Mouse (Mus musculus) kidney, postnatal 0 days (tissue): ENCODE measurements at regions not wholly inside any gene's neighbourhood (a gene's known extent, or its start where the extent isn't known, plus 50 kb on each side); places are given as distances from the start of the nearest gene placed in this dataset.
"Not testable (repeated sequence)": the region's sequence is repeated elsewhere in the genome, so short reads cannot be mapped to it uniquely, and the experiment has no call there.

Source experiments
- ATAC-seq: fragments of 200-750 bp; cut with Nextera tagmentation; replicated peaks from 2 replicates; pipeline ENCODE4 v1.8.0; 2017; ENCODE audit warnings: low read depth, moderate number of reproducible peaks, moderate TSS enrichment, moderate library complexity; ENCODE audit not compliant: low FRiP score
- DNase-seq: peaks from one replicate; pipeline ENCODE4 v3.0.0-alpha.2; 2016; ENCODE audit warnings: low spot score
- H3K27ac ChIP-seq: fragments of 300-500 bp; sonication (generic); 2 replicates; pipeline ENCODE4 v1.5.1; 2014; ENCODE audit warnings: mild to moderate bottlenecking
- H3K27me3 ChIP-seq: fragments of 300-500 bp; sonication (generic); 2 replicates; pipeline ENCODE4 v1.6.1; 2014; ENCODE audit warnings: low read length, mixed read lengths; ENCODE audit not compliant: insufficient read depth
- H3K36me3 ChIP-seq: fragments of 300-500 bp; sonication (generic); 2 replicates; pipeline ENCODE4 v1.6.1; 2014; ENCODE audit warnings: low read length, mixed read lengths; ENCODE audit not compliant: insufficient read depth
- H3K4me1 ChIP-seq: fragments of 300-500 bp; sonication (generic); replicated peaks from 2 replicates; pipeline ENCODE4 v1.6.1; 2014; ENCODE audit warnings: antibody characterized with exemption, low read length, mixed read lengths; ENCODE audit not compliant: insufficient read depth
- H3K4me2 ChIP-seq: fragments of 300-500 bp; sonication (generic); 2 replicates; pipeline ENCODE4 v1.6.1; 2014; ENCODE audit warnings: mild to moderate bottlenecking, low read length, moderate library complexity, mixed read lengths
- H3K4me3 ChIP-seq: fragments of 300-500 bp; sonication (generic); replicated peaks from 2 replicates; pipeline ENCODE4 v1.5.1; 2014; ENCODE audit warnings: low read depth, low read length
- H3K9ac ChIP-seq: fragments of 300-500 bp; sonication (generic); 2 replicates; pipeline ENCODE4 v1.6.1; 2014; ENCODE audit warnings: low read depth, low read length
- H3K9me3 ChIP-seq: fragments of 300-500 bp; sonication (generic); replicated peaks from 2 replicates; pipeline ENCODE4 v1.6.1; 2016; ENCODE audit warnings: low read length, inconsistent platforms, mixed read lengths
- CTCF ChIP-seq: IDR thresholded peaks from 2 replicates; pipeline ENCODE4 v1.5.1; 2016; ENCODE audit warnings: antibody characterized with exemption, low read depth, mild to moderate bottlenecking, moderate library complexity
- WGBS: fragments of 180-500 bp; shearing (Covaris S2); extraction: QIAGEN DNeasy Blood & Tissue Kit; methylation state at CpG from one replicate; pipeline ENCODE4 v1.1.7; 2014; 5-methylcytosine and 5-hydroxymethylcytosine counted together

GRCm38 (mm10) chr3:7013516-7013915, 393.3 kb upstream of the 1700008P02Rik start:
- Histone ChIP-seq H3K4me3 (no peak overlapping the region), H3K27me3 (no peaks in the 10 kb centered on the region), H3K27ac (no peak overlapping the region), H3K4me2 (no peak overlapping the region), H3K9ac (no peak overlapping the region), H3K36me3 (no peaks in the 10 kb centered on the region), H3K9me3 (no peaks in the 10 kb centered on the region), H3K4me1 (no peaks in the 10 kb centered on the region)
- TF ChIP-seq CTCF: no peak
- no peak for ATAC-seq
- DNase-seq: no peak

GRCm38 (mm10) chr3:7010294-7011087, 390.2 kb upstream of the 1700008P02Rik start:
- peak; percentile 69 for TF ChIP-seq CTCF
- no peak overlapping the region for H3K4me2 ChIP-seq
- no peaks in the 10 kb centered on the region for H3K27me3 ChIP-seq
- no peak overlapping the region for H3K27ac ChIP-seq
- no peaks in the 10 kb centered on the region for H3K36me3 ChIP-seq
- H3K4me1 ChIP-seq: no peaks in the 10 kb centered on the region
- WGBS: 60% methylated on average over 7 of the region's 7 CpGs
- H3K9me3 ChIP-seq: no peaks in the 10 kb centered on the region
- ATAC-seq (no peak), DNase-seq (peak; percentile 52)
- H3K9ac ChIP-seq: no peak overlapping the region
- H3K4me3 ChIP-seq: no peak overlapping the region

- ATAC-seq (no peak), DNase-seq (no peak)
- H3K36me3 ChIP-seq: no peaks in the 10 kb centered on the region
- 82% methylated on average over 7 of the region's 7 CpGs for WGBS
- H3K27ac ChIP-seq: no peak overlapping the region
- no peaks in the 10 kb centered on the region for H3K9me3 ChIP-seq
- no peaks in the 10 kb centered on the region for H3K4me1 ChIP-seq
- H3K27me3 ChIP-seq: no peaks in the 10 kb centered on the region
- no peak overlapping the region for H3K9ac ChIP-seq
- no peak overlapping the region for H3K4me2 ChIP-seq
- no peak overlapping the region for H3K4me3 ChIP-seq
- TF ChIP-seq CTCF: no peak
Measured at GRCm38 (mm10) chr3:7008671-7009217, 388.5 kb upstream of the 1700008P02Rik start.

- Histone ChIP-seq H3K27ac (no peak overlapping the region), H3K36me3 (no peaks in the 10 kb centered on the region), H3K9ac (no peak overlapping the region), H3K9me3 (no peaks in the 10 kb centered on the region), H3K4me1 (no peaks in the 10 kb centered on the region), H3K4me2 (no peak overlapping the region), H3K4me3 (no peak overlapping the region), H3K27me3 (no peaks in the 10 kb centered on the region)
- DNase-seq (no peak), ATAC-seq (no peak)
- WGBS: 60% methylated on average over 5 of the region's 5 CpGs
- TF ChIP-seq CTCF: no peak
Measured at GRCm38 (mm10) chr3:7007811-7008359, 387.6 kb upstream of the 1700008P02Rik start.

- 87% methylated on average over 5 of the region's 5 CpGs for WGBS
- not testable (repeated sequence) for H3K27ac ChIP-seq, H3K27me3 ChIP-seq, H3K4me1 ChIP-seq, H3K4me3 ChIP-seq, DNase-seq, H3K36me3 ChIP-seq, ATAC-seq, H3K9ac ChIP-seq, H3K4me2 ChIP-seq, H3K9me3 ChIP-seq
Measured at GRCm38 (mm10) chr3:6991735-6992134, 371.5 kb upstream of the 1700008P02Rik start.

GRCm38 (mm10) chr3:6984918-6985317, 364.7 kb upstream of the 1700008P02Rik start:
- 85% methylated on average over 4 of the region's 4 CpGs for WGBS
- no peak overlapping the region for H3K4me3 ChIP-seq
- no peaks in the 10 kb centered on the region for H3K9me3 ChIP-seq

More at GRCm38 (mm10) chr3:6984918-6985317, 364.7 kb upstream of the 1700008P02Rik start:
- no peaks in the 10 kb centered on the region for H3K27me3 ChIP-seq
- DNase-seq: no peak
- no peak for ATAC-seq
- H3K9ac ChIP-seq: no peak overlapping the region
- no peak overlapping the region for H3K4me2 ChIP-seq
- H3K4me1 ChIP-seq: no peaks in the 10 kb centered on the region
- no peaks in the 10 kb centered on the region for H3K36me3 ChIP-seq
- H3K27ac ChIP-seq: no peak overlapping the region
- no peak for TF ChIP-seq CTCF
